Mouse (Mus musculus): ENCODE results near the gene Copz2. TPM values are rescaled to one million over a fixed set of nuclear protein-coding genes. Genes with fewer than 3 reads are reported as not detected.

Copz2 gene
- polyA plus RNA-seq (2012; rRNA removed): 10.3 and 17.6 TPM in 2 replicates

GRCm38 (mm10) chr11:96849681-96850467 is at the start of gene Copz2:
Gene Copz2, plus strand, starts transcription at chr11:96849870.

GRCm38 (mm10) chr11:96829813-96830538 is 19.7 kb upstream of the Copz2 start, which contains the start of gene Nfe2l1:
Gene Nfe2l1, minus strand, starts transcription at chr11:96829968.

Other genes with a start within 250 kb of the Copz2 start
- gene Snx11, start 72.3 kb upstream of the Copz2 start, polyA plus RNA-seq (2012; rRNA removed): 49.5 and 52.2 TPM in 2 replicates
- gene Cbx1, start 60.7 kb upstream of the Copz2 start, polyA plus RNA-seq (2012; rRNA removed): 73.6 and 73.9 TPM in 2 replicates
- 78.5 and 81.8 TPM in 2 replicates for gene Nfe2l1, start 19.9 kb upstream of the Copz2 start, polyA plus RNA-seq (2012; rRNA removed)
- 68.0 and 72.3 TPM in 2 replicates for gene Cdk5rap3, start 66.6 kb downstream of the Copz2 start, polyA plus RNA-seq (2012; rRNA removed)
- 0.08 TPM in 1 of 2 replicates, not detected in the other for gene Prr15l, start 78.2 kb downstream of the Copz2 start, polyA plus RNA-seq (2012; rRNA removed)
- 15.3 and 15.4 TPM in 2 replicates for gene Pnpo, start 94.1 kb downstream of the Copz2 start, polyA plus RNA-seq (2012; rRNA removed)
- 6.9 and 8.5 TPM in 2 replicates for gene Sp2, start 133.1 kb downstream of the Copz2 start, polyA plus RNA-seq (2012; rRNA removed)
- gene Sp6, start 163.5 kb downstream of the Copz2 start, polyA plus RNA-seq (2012; rRNA removed): 0.78 and 0.79 TPM in 2 replicates
- 11.7 and 12.0 TPM in 2 replicates for gene Scrn2, start 180.1 kb downstream of the Copz2 start, polyA plus RNA-seq (2012; rRNA removed)
- gene Lrrc46, start 191.5 kb downstream of the Copz2 start, polyA plus RNA-seq (2012; rRNA removed): 1.9 and 2.1 TPM in 2 replicates
- gene Mrpl10, start 191.7 kb downstream of the Copz2 start, polyA plus RNA-seq (2012; rRNA removed): 55.0 and 58.4 TPM in 2 replicates
- 13.8 TPM in 2 replicates for gene Osbpl7, start 200.8 kb downstream of the Copz2 start, polyA plus RNA-seq (2012; rRNA removed)

Data from central nervous system, embryonic 18 days (tissue).